Mouse (Mus musculus) liver, embryonic 11.5 days (tissue): ENCODE data around the gene Plcb4. TPM values are rescaled to one million over a fixed set of nuclear protein-coding genes. Genes with fewer than 3 reads are reported as not detected.
A peak's percentile ranks its signal among the peaks of the same experiment; 100 is the strongest.

ENCODE experiments used
- ATAC-seq: fragments of 200-750 bp; cut with Nextera tagmentation; replicated peaks from 2 replicates; pipeline ENCODE4 v1.8.0; 2017; ENCODE audit warnings: moderate number of reproducible peaks, mild to moderate bottlenecking, moderate TSS enrichment, moderate library complexity; ENCODE audit not compliant: low FRiP score
- DNase-seq: peaks from one replicate; pipeline ENCODE4 v3.0.0-alpha.2; 2017; ENCODE audit warnings: low spot score
- H3K27ac ChIP-seq: fragments of 300-500 bp; sonication (generic); 2 replicates; pipeline ENCODE4 v1.5.1; 2014; ENCODE audit warnings: mild to moderate bottlenecking, low read depth, low read length, control low read depth
- H3K27me3 ChIP-seq: fragments of 300-500 bp; sonication (generic); replicated peaks from 2 replicates; pipeline ENCODE4 v1.6.1; 2014; ENCODE audit warnings: low read length, mixed read lengths; ENCODE audit not compliant: control insufficient read depth, insufficient read depth
- H3K36me3 ChIP-seq: fragments of 300-500 bp; sonication (generic); 2 replicates; pipeline ENCODE4 v1.6.1; 2014; ENCODE audit warnings: mild to moderate bottlenecking, low read length, moderate library complexity, mixed read lengths; ENCODE audit not compliant: control insufficient read depth, insufficient read depth
- H3K4me1 ChIP-seq: fragments of 300-500 bp; sonication (generic); replicated peaks from 2 replicates; pipeline ENCODE4 v1.6.1; 2014; ENCODE audit warnings: low read length, mixed read lengths; ENCODE audit not compliant: control insufficient read depth, insufficient read depth
- H3K4me2 ChIP-seq: fragments of 300-500 bp; sonication (generic); 2 replicates; pipeline ENCODE4 v1.6.1; 2014; ENCODE audit warnings: mild to moderate bottlenecking, control low read depth, moderate library complexity
- H3K4me3 ChIP-seq: fragments of 300-500 bp; sonication (generic); 2 replicates; pipeline ENCODE4 v1.5.1; 2014; ENCODE audit warnings: low read depth, low read length, control low read depth
- H3K9ac ChIP-seq: fragments of 300-500 bp; sonication (generic); 2 replicates; pipeline ENCODE4 v1.6.1; 2014; ENCODE audit warnings: low read depth, low read length, control low read depth
- H3K9me3 ChIP-seq: fragments of 300-500 bp; sonication (generic); 2 replicates; pipeline ENCODE4 v1.6.1; 2016; ENCODE audit warnings: low read length, inconsistent platforms, mixed read lengths; ENCODE audit not compliant: control insufficient read depth
- WGBS: fragments of 180-500 bp; shearing (Covaris S2); extraction: QIAGEN DNeasy Blood & Tissue Kit; methylation state at CpG from one replicate; pipeline ENCODE4 v1.1.7; 2014; 5-methylcytosine and 5-hydroxymethylcytosine counted together
- polyA plus RNA-seq: library from polyadenylated mRNA; unstranded; fragments of >200 nt; fragmentation: Nextera tagmentation; extraction: Ambion mirVana; gene quantifications from 2 replicates; pipeline ENCODE4 v1.2.1, GENCODE M21; 2014

Gene Plcb4
- polyA plus RNA-seq: 7.8 and 10.3 TPM in 2 replicates

DNA sequence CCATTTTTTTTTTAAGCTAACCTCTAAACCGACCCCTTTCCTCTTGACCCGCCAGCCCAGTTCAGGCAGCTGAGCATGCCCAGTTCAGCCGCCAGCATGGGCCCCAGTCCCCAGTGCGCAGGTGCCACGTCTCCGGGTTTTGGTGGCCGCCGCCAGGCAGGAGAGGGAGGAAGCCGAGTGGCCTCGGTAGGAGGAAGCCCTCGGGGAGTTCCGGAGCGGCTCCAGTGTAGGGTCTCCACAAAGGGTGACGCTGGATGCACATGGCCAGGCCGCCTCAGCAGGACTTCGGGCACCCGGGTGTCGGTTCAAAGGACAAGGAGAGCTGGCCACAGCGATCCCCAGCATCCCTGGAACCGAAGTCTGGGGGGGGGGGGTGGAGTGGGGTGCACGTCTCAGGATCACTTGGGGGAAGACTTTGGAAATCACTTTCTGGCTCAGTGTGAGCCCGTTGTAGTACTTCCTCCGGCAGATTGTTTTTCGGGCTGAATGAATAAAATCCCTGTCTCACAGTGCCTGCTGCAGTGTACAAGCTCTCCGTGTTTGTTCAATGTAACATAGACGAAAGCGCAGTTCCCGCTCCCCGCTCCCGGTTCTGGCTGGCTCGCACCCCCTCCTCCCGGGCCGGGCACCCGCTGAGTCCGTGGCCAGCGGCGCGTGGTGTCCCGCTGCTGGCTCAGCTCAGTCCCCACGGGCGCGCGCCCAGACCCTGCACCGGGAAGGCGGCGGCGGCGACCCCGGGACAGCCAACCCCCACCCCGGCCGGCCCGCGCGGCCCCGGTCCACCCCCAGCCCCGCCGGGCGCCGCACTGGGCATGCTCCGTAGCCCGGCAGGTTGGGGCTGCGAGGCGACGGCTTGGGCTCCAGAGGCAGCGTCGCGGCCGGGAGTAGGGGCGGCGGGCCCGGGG, at the start of gene Plcb4:
Gene Plcb4, plus strand, starts transcription at position 526 of the 905 bp plus-strand sequence.
- Histone ChIP-seq H3K4me2 (peak within 1 kb of the TSS; percentile 84), H3K9me3 (no peaks in the 10 kb centered on the region), H3K27ac (peak within 1 kb of the TSS; percentile 84), H3K9ac (peak within 1 kb of the TSS; percentile 89), H3K4me3 (peak within 1 kb of the TSS; percentile 78), H3K4me1 (no peaks in the 10 kb centered on the region), H3K27me3 (no peaks in the 10 kb centered on the region), H3K36me3 (no peaks in the 10 kb centered on the region)
- WGBS: under 1% methylated on average over 69 of the region's 71 CpGs
- DNase-seq (peak; percentile 87), ATAC-seq (peak; percentile 88)

DNA sequence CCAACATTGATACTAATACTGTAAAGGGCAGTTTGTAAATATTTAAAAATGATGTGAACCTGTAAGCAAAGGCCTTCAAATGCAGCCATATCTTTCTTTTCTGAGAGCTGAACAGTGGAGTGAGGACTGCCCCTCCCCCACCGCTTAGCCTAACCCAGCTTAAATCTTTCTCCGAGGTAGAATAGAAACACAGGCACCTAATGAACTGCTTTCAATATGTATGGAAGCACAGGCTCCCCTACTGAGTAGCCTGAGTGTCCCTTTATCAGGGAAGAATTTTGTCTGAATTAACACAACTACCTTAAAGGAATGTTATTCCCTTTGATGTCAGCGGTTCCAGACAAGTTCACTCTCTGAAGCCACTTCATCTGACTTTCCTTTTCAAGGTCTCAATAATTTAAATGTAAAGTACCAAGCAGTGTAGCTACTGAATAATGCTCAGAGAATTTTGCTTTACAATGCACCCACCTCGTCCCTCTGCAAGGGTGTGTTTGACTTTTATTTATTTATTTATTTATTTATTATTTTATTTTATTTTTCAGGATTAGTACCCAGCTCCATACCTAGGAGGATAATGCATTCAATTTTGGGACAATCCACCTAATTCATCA, 44.1 kb upstream of the Plcb4 start:
- H3K27me3 ChIP-seq: no peaks in the 10 kb centered on the region

DNA sequence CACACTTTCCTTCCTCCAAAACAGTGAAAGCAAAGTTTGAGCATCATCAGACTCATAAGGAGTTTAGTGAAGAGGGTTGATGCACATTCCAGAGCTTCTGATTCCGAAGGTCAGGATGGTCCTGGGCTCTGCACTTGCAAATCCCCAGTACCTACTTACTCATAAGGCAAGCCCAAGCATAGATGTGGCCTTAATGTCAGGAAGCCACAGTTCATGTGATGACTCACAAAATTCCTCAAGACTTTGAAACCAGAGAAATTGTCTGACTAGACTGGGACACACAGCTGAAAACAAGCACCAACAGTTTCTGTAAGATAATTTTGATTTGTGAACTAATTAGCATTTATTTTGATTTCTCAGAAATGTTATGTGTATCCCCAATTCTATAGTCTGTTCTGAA, 42.7 kb upstream of the Plcb4 start:
- Histone ChIP-seq H3K4me3 (no peak overlapping the region), H3K4me2 (no peak overlapping the region), H3K27ac (no peak overlapping the region), H3K4me1 (no peaks in the 10 kb centered on the region), H3K36me3 (no peaks in the 10 kb centered on the region), H3K9ac (no peak overlapping the region), H3K9me3 (no peaks in the 10 kb centered on the region), H3K27me3 (no peaks in the 10 kb centered on the region)
- ATAC-seq: no peak
- 70% methylated on average over 1 of the region's 1 CpGs for WGBS
- DNase-seq: no peak

More for the DNA sequence above, 44.1 kb upstream of the Plcb4 start:
- 44% methylated on average over 4 of the region's 4 CpGs for WGBS
- no peaks in the 10 kb centered on the region for H3K4me1 ChIP-seq
- DNase-seq (no peak), ATAC-seq (no peak)
- H3K36me3 ChIP-seq: no peaks in the 10 kb centered on the region
- no peak overlapping the region for H3K4me3 ChIP-seq
- no peak overlapping the region for H3K9ac ChIP-seq
- no peak overlapping the region for H3K4me2 ChIP-seq
- H3K9me3 ChIP-seq: no peaks in the 10 kb centered on the region
- H3K27ac ChIP-seq: no peak overlapping the region

DNA sequence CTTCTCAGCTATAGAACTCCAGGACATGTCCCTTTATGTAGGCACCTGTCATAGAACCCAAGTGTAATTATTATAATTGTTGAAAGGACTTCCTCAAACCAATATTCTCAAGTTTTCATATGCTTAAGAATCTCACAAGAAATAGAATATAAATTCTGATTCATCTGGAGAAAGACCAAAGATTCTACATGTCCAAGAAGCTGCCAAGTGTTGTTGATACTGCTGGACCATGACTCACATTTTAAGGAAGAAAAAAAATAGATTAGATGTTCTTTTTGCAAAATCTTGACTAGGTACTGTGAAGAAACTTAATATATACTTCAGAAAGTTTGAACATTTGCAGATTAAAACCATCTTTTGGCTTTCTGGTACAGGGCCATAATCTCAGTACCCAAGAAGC, 40.3 kb upstream of the Plcb4 start:
- Histone ChIP-seq H3K4me1 (no peaks in the 10 kb centered on the region), H3K4me3 (no peak overlapping the region), H3K4me2 (no peak overlapping the region), H3K9ac (no peak overlapping the region), H3K27me3 (no peaks in the 10 kb centered on the region), H3K9me3 (no peaks in the 10 kb centered on the region), H3K27ac (no peak overlapping the region), H3K36me3 (no peaks in the 10 kb centered on the region)
- no peak for ATAC-seq
- no peak for DNase-seq

DNA sequence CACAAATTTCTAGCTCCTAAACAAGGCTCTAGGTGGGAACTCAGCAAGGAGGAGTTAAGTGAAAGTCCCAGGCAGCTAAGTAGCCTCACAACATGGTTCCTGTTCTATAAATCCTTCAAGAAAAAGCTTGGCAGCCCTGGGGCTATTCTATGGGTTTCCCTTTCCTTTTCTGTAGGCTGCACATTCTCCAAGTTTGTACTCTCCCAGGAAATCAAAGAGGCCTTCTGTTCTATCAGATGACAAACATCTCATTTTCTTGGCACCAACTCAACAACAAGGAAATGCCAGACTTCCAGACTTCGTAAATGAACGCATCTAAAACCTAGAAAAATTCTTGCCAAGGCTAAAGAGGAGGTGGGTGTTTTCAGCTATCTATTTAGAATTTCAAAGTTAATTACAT, 38.9 kb upstream of the Plcb4 start:
- no peak overlapping the region for H3K4me2 ChIP-seq
- WGBS: 75% methylated on average over 2 of the region's 2 CpGs
- no peak overlapping the region for H3K27ac ChIP-seq
- no peaks in the 10 kb centered on the region for H3K27me3 ChIP-seq
- ATAC-seq (no peak), DNase-seq (no peak)
- H3K9ac ChIP-seq: no peak overlapping the region
- no peaks in the 10 kb centered on the region for H3K9me3 ChIP-seq
- H3K4me3 ChIP-seq: no peak overlapping the region
- H3K36me3 ChIP-seq: no peaks in the 10 kb centered on the region
- H3K4me1 ChIP-seq: no peaks in the 10 kb centered on the region

- Histone ChIP-seq H3K27me3 (no peaks in the 10 kb centered on the region), H3K36me3 (no peaks in the 10 kb centered on the region), H3K27ac (no peak overlapping the region), H3K9ac (no peak overlapping the region), H3K4me2 (no peak overlapping the region), H3K9me3 (no peaks in the 10 kb centered on the region), H3K4me3 (no peak overlapping the region), H3K4me1 (no peaks in the 10 kb centered on the region)
- DNase-seq (no peak), ATAC-seq (no peak)
- WGBS: 78% methylated on average over 2 of the region's 2 CpGs
Observed at GRCm38 (mm10) chr2:135627821-135628220, 31.0 kb upstream of the Plcb4 start.

DNA sequence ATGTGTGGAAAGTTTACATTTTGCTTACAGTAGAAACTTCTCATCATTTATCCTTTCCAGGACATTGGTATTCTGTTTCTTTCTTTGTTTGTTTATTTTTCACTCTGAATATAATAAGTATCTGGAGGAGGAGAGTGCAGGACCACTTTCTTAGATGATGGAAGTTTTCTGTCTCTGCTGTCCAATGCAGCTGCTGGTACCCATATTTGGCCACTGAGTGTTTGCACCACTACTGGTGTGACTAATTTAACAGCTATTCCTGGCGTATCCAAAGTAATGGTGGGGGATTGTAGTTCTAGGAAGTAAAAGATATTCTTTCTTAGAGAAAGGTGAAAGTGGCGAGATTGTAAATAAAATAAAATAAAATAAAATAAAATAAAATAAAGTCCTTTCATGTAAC, 21.6 kb upstream of the Plcb4 start:
- no peak overlapping the region for H3K4me2 ChIP-seq
- no peak for DNase-seq
- WGBS: 75% methylated on average over 2 of the region's 2 CpGs
- no peak for ATAC-seq
- H3K27me3 ChIP-seq: no peaks in the 10 kb centered on the region
- no peaks in the 10 kb centered on the region for H3K36me3 ChIP-seq
- H3K9ac ChIP-seq: no peak overlapping the region
- H3K4me1 ChIP-seq: no peaks in the 10 kb centered on the region
- no peaks in the 10 kb centered on the region for H3K9me3 ChIP-seq
- H3K27ac ChIP-seq: no peak overlapping the region
- H3K4me3 ChIP-seq: no peak overlapping the region

GRCm38 (mm10) chr2:135641002-135641401, 17.8 kb upstream of the Plcb4 start:
- Histone ChIP-seq H3K9ac (no peak overlapping the region), H3K27me3 (no peaks in the 10 kb centered on the region), H3K4me2 (no peak overlapping the region), H3K9me3 (no peaks in the 10 kb centered on the region), H3K4me3 (no peak overlapping the region), H3K36me3 (no peaks in the 10 kb centered on the region), H3K4me1 (no peaks in the 10 kb centered on the region), H3K27ac (no peak overlapping the region)
- DNase-seq (no peak), ATAC-seq (no peak)
- 82% methylated on average over 1 of the region's 1 CpGs for WGBS

DNA sequence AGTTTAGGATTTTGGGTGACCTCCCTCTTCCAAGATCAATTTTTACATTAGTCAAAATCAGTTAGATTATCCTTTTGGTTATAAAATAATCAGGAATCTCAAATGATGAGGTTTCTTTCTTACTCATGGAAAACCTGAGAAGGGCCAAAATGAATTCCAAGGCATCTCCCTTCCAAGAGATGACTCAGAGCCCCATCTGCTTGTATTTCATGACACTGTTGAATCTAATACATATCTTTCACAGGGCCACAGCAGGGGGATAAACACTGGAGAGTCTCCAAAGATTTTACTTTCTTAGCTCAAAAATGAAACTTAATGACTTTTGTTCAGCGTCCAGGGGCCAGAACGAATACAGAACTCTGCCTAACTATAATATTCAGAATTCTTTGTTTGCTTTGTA, 17.2 kb upstream of the Plcb4 start:
- no peak for ATAC-seq
- 78% methylated on average over 2 of the region's 2 CpGs for WGBS

More for the DNA sequence above, 17.2 kb upstream of the Plcb4 start:
- Histone ChIP-seq H3K4me3 (no peak overlapping the region), H3K27ac (no peak overlapping the region), H3K9ac (no peak overlapping the region), H3K36me3 (no peaks in the 10 kb centered on the region), H3K4me2 (no peak overlapping the region), H3K27me3 (no peaks in the 10 kb centered on the region), H3K9me3 (no peaks in the 10 kb centered on the region), H3K4me1 (no peaks in the 10 kb centered on the region)
- DNase-seq: no peak
